Comparison of ENCODE assay signal across 8 mouse cellular contexts in genomic region chr16:31683670-31684430, GRCm38 (mm10). TPM values are rescaled to one million over a fixed set of nuclear protein-coding genes. Genes with fewer than 3 reads are reported as not detected.
DNase-seq lines count a peak whose midpoint lies in the region; TF ChIP-seq lines count a peak whose summit lies in the region.
"Had no signal": no experiment of that assay in that cellular context is flagged by ENCODE, and none has a peak within 500 bp of the region (broad histone marks: within the 10 kb centered on the region; RNA-seq: fewer than 3 reads in every experiment).

No protein-coding gene starts in this region.

- H3K4me3 ChIP-seq in heart, adult 2 months, result no peak overlapping the region

- TF ChIP-seq POLR2A in heart, adult 2 months (IDR thresholded peaks at IDR 0.05; ENCODE audit: insufficient read depth, low read depth, low read length), result no peak

- no peaks in the 10 kb centered on the region; the same call in 1 of the 2 replicates for H3K4me1 ChIP-seq in heart, adult 2 months (ENCODE audit: control insufficient read depth, insufficient read depth, low read length)

- peaks cover 6% of the 10 kb centered on the region for H3K36me3 ChIP-seq in heart, adult 2 months (ENCODE audit: control insufficient read depth, insufficient read depth, low read length)

- whole genome bisulfite sequencing in heart, adult 2 months, result 73% methylated on average over 9 of the region's 9 CpGs

- no peaks in the 10 kb centered on the region for H3K27me3 ChIP-seq in heart, adult 2 months (ENCODE audit: control insufficient read depth, insufficient read depth, low read length)

- TF ChIP-seq CTCF in heart, adult 2 months (IDR thresholded peaks at IDR 0.05), result no peak

- H3K79me2 ChIP-seq in heart, adult 2 months (replicated peaks; ENCODE audit: control insufficient read depth, insufficient read depth, low read length), result peaks cover 3% of the 10 kb centered on the region; the same call in 1 of the 2 replicates

- H3K27ac ChIP-seq in heart, adult 2 months, result no peak overlapping the region

- peak; percentile 45 to 50 for DNase-seq in heart, postnatal 10 days
- DNase-seq in heart, adult 2 months, result no peak
- peak; percentile 33 to 48 for DNase-seq in CD8-positive naive resting alpha-beta T cell, adult 2 months (ENCODE audit: low read depth in 2 of 2, low spot score in 2 of 2)
- peak; percentile 28 for DNase-seq in adrenal gland, postnatal 25 days
- DNase-seq in lung, postnatal 14 days, result peak; percentile 47
- no peak for DNase-seq in layer of hippocampus, adult 9-10 months (ENCODE audit: low spot score)
- no peak for DNase-seq in left cerebral cortex, postnatal 36 days (ENCODE audit: low spot score in 2 of 2)
- DNase-seq: cerebellum, adult 9-11 months had no signal

- intact Hi-C loops in heart, postnatal 10 days (cut with DNase I), result no loop called here
- intact Hi-C loops in heart, adult 2 months (cut with DNase I), result no loop called here
- intact Hi-C loops in left cerebral cortex, postnatal 36 days (cut with DNase I), result no loop called here

- no peak for TF ChIP-seq EP300 in heart, adult 2 months (IDR thresholded peaks at IDR 0.05; ENCODE audit: insufficient read depth, low read depth, low read length)

- no peak overlapping the region for H3K9ac ChIP-seq in heart, adult 2 months (ENCODE audit: low read depth, low read length)

RNA-seq across cellular contexts. Expression of gene Dlg1, which starts 20.6 kb away (rescaled TPM):
- 10 to 100 TPM; 39.5 to 41.6 TPM for total RNA-seq in heart, postnatal 10 days (2021)
- total RNA-seq in heart, adult 2 months (2021), result 10 to 100 TPM; 56.2 to 61.9 TPM
- polyA plus RNA-seq in heart, adult 2 months (2012; rRNA removed), result 14.9 and 36.5 TPM in 2 replicates
- total RNA-seq in adrenal gland, postnatal 25 days (2021), result 101 and 103 TPM in 2 replicates
- total RNA-seq in left cerebral cortex, postnatal 36 days (2021), result 100 to 1,000 TPM; 178 to 190 TPM

Comparison
In these comparisons a context has a peak if more than half of its experiments do, and no peak if none do; other contexts are left out.
1. DNase-seq: peak in heart, postnatal 10 days (2 of 2), CD8-positive naive resting alpha-beta T cell, adult 2 months (2 of 2), adrenal gland, postnatal 25 days (single experiment) and lung, postnatal 14 days (single experiment); none in heart, adult 2 months (0 of 2), layer of hippocampus, adult 9-10 months (single experiment) and left cerebral cortex, postnatal 36 days (0 of 2).